Comparison of ENCODE assay signal across 23 mouse cellular contexts in genomic region chr1:182565351-182565835, GRCm38 (mm10). TPM values are rescaled to one million over a fixed set of nuclear protein-coding genes. Genes with fewer than 3 reads are reported as not detected.
DNase-seq lines count a peak whose midpoint lies in the region; ATAC-seq and TF ChIP-seq lines count a peak whose summit lies in the region.
"Had no signal": no experiment of that assay in that cellular context is flagged by ENCODE, and none has a peak within 500 bp of the region (broad histone marks: within the 10 kb centered on the region; RNA-seq: fewer than 3 reads in every experiment).

No protein-coding gene starts in this region.

- no peak overlapping the region for H3K9ac ChIP-seq in heart, embryonic 11.5 days (ENCODE audit: low read depth, low read length)
- H3K9ac ChIP-seq in neural tube, embryonic 15.5 days (replicated peaks), result no peak overlapping the region
- H3K9ac ChIP-seq: embryonic facial prominence, embryonic 12.5 days; forebrain, embryonic 12.5 days; heart, embryonic 13.5 days; hindbrain, embryonic 15.5 days had no signal

- DNase-seq in spleen, adult 2 months (ENCODE audit: low read depth in 1 of 2, low spot score in 2 of 2), result no peak
- DNase-seq in spleen, adult 18-20 months, result no peak
- peak; percentile 60 to 62 for DNase-seq in adrenal gland, postnatal 36 days
- no peak for DNase-seq in midbrain, embryonic 10.5 days (ENCODE audit: low spot score)
- DNase-seq: cerebellum, adult 2 months; cerebellum, postnatal 10 days; gastrocnemius, postnatal 10 days; heart, adult 2 months; heart, postnatal 36 days; kidney, adult 18-20 months had no signal

- TF ChIP-seq POLR2A in spleen, adult 2 months (IDR thresholded peaks at IDR 0.05; ENCODE audit: low read depth, low read length), result no peak
- TF ChIP-seq POLR2A in small intestine, adult 2 months (IDR thresholded peaks at IDR 0.05; ENCODE audit: low read depth, low read length), result no peak

- H3K27ac ChIP-seq in spleen, adult 2 months (ENCODE audit: insufficient read depth, low read length), result 0 out of 2 replicates have a peak overlapping the region, but pooled peaks have one; percentile 61
- H3K27ac ChIP-seq in small intestine, adult 2 months (ENCODE audit: insufficient read depth, low read depth, low read length), result peak overlapping the region; percentile 52; the same call in 1 of the 2 replicates
- H3K27ac ChIP-seq in heart, embryonic 11.5 days (ENCODE audit: low read depth, low read length), result no peak overlapping the region
- no peak overlapping the region for H3K27ac ChIP-seq in neural tube, embryonic 15.5 days (replicated peaks)
- H3K27ac ChIP-seq in midbrain, embryonic 10.5 days (replicated peaks), result no peak overlapping the region
- H3K27ac ChIP-seq: embryonic facial prominence, embryonic 12.5 days; forebrain, embryonic 12.5 days; heart, adult 2 months; heart, embryonic 13.5 days; hindbrain, embryonic 15.5 days had no signal

- ATAC-seq in heart, embryonic 11.5 days (replicated peaks; ENCODE audit: insufficient number of reproducible peaks, low FRiP score, low TSS enrichment), result no peak
- ATAC-seq in neural tube, embryonic 15.5 days (ENCODE audit: low FRiP score), result no peak
- ATAC-seq: forebrain, embryonic 16.5 days; Patski had no signal

- H3K4me2 ChIP-seq in heart, embryonic 11.5 days, result no peak overlapping the region
- H3K4me2 ChIP-seq in neural tube, embryonic 15.5 days, result no peak overlapping the region
- H3K4me2 ChIP-seq: embryonic facial prominence, embryonic 12.5 days; forebrain, embryonic 12.5 days; heart, embryonic 13.5 days; hindbrain, embryonic 15.5 days had no signal

- WGBS in spleen, adult 2 months, result 82% methylated on average over 6 of the region's 6 CpGs
- WGBS in small intestine, adult 2 months, result 80% methylated on average over 6 of the region's 6 CpGs
- WGBS in heart, embryonic 11.5 days (ENCODE audit: insufficient replicate concordance), result 78% methylated on average over 6 of the region's 6 CpGs
- WGBS in neural tube, embryonic 15.5 days, result 82% methylated on average over 6 of the region's 6 CpGs
- 93% methylated on average over 6 of the region's 6 CpGs for WGBS in midbrain, embryonic 10.5 days

- no peaks in the 10 kb centered on the region for H3K9me3 ChIP-seq in heart, embryonic 11.5 days (replicated peaks; ENCODE audit: control insufficient read depth, low read length)
- H3K9me3 ChIP-seq in neural tube, embryonic 15.5 days (replicated peaks), result no peaks in the 10 kb centered on the region
- H3K9me3 ChIP-seq in midbrain, embryonic 10.5 days (replicated peaks), result no peaks in the 10 kb centered on the region
- H3K9me3 ChIP-seq: embryonic facial prominence, embryonic 12.5 days; forebrain, embryonic 12.5 days; heart, embryonic 13.5 days; hindbrain, embryonic 15.5 days had no signal

- no peaks in the 10 kb centered on the region for H3K27me3 ChIP-seq in spleen, adult 2 months (ENCODE audit: control insufficient read depth, insufficient read depth, low read length)
- no peaks in the 10 kb centered on the region for H3K27me3 ChIP-seq in small intestine, adult 2 months (ENCODE audit: control insufficient read depth, insufficient read depth, low read length)
- no peaks in the 10 kb centered on the region; the same call in 1 of the 2 replicates for H3K27me3 ChIP-seq in heart, embryonic 11.5 days (ENCODE audit: control insufficient read depth, insufficient read depth, low read length)
- no peaks in the 10 kb centered on the region; the same call in 1 of the 2 replicates for H3K27me3 ChIP-seq in neural tube, embryonic 15.5 days (replicated peaks)
- H3K27me3 ChIP-seq in midbrain, embryonic 10.5 days (ENCODE audit: low read depth, poor library complexity, severe bottlenecking), result peaks cover 60% of the 10 kb centered on the region
- H3K27me3 ChIP-seq: CH12.LX; embryonic facial prominence, embryonic 12.5 days; heart, embryonic 13.5 days; Patski had no signal

- TF ChIP-seq CTCF in spleen, adult 2 months (IDR thresholded peaks at IDR 0.05; ENCODE audit: extremely low read depth, insufficient read depth, insufficient read length, insufficient replicate concordance), result no peak
- TF ChIP-seq CTCF in small intestine, adult 2 months (IDR thresholded peaks at IDR 0.05; ENCODE audit: extremely low read depth, insufficient read length, insufficient replicate concordance, low read depth, low read length), result no peak

- H3K36me3 ChIP-seq in spleen, adult 2 months (ENCODE audit: control insufficient read depth, insufficient read depth, low read length), result no peaks in the 10 kb centered on the region
- no peaks in the 10 kb centered on the region for H3K36me3 ChIP-seq in small intestine, adult 2 months (ENCODE audit: control insufficient read depth, insufficient read depth, low read length)
- no peaks in the 10 kb centered on the region for H3K36me3 ChIP-seq in heart, embryonic 11.5 days (ENCODE audit: control insufficient read depth, insufficient read depth, low read length)
- no peaks in the 10 kb centered on the region for H3K36me3 ChIP-seq in neural tube, embryonic 15.5 days
- no peaks in the 10 kb centered on the region for H3K36me3 ChIP-seq in midbrain, embryonic 10.5 days
- H3K36me3 ChIP-seq: embryonic facial prominence, embryonic 12.5 days; forebrain, embryonic 12.5 days; heart, embryonic 13.5 days; hindbrain, embryonic 15.5 days had no signal

- no peak overlapping the region for H3K4me3 ChIP-seq in spleen, adult 2 months (ENCODE audit: extremely low read depth, insufficient read depth, insufficient read length)
- peak overlapping the region; percentile 40; the same call in 1 of the 2 replicates for H3K4me3 ChIP-seq in small intestine, adult 2 months (ENCODE audit: low read depth, low read length)
- H3K4me3 ChIP-seq in heart, embryonic 11.5 days (ENCODE audit: low read depth, low read length), result no peak overlapping the region
- H3K4me3 ChIP-seq in neural tube, embryonic 15.5 days (replicated peaks), result no peak overlapping the region
- no peak overlapping the region for H3K4me3 ChIP-seq in midbrain, embryonic 10.5 days
- H3K4me3 ChIP-seq: embryonic facial prominence, embryonic 12.5 days; forebrain, embryonic 12.5 days; heart, adult 2 months; heart, embryonic 13.5 days; hindbrain, embryonic 15.5 days had no signal

- H3K4me1 ChIP-seq in spleen, adult 2 months (ENCODE audit: control insufficient read depth, insufficient read depth, insufficient read length), result no peaks in the 10 kb centered on the region
- peaks cover 16% of the 10 kb centered on the region; the same call in 1 of the 2 replicates for H3K4me1 ChIP-seq in small intestine, adult 2 months (ENCODE audit: control insufficient read depth, insufficient read depth, insufficient read length, low read length)
- no peaks in the 10 kb centered on the region for H3K4me1 ChIP-seq in heart, embryonic 11.5 days (ENCODE audit: control insufficient read depth, insufficient read depth, low read length)
- H3K4me1 ChIP-seq in neural tube, embryonic 15.5 days, result peaks cover 23% of the 10 kb centered on the region
- H3K4me1 ChIP-seq in midbrain, embryonic 10.5 days, result peaks cover 16% of the 10 kb centered on the region

RNA-seq across cellular contexts. Expression of gene Capn8, which starts 0.6 kb away (rescaled TPM):
- polyA plus RNA-seq in spleen, adult 2 months (2012; rRNA removed), result not detected in 2 replicates
- total RNA-seq in adrenal gland, postnatal 36 days (2021), result under 1 TPM in 1 of 2 experiments, not detected in 1; 0.13 TPM
- polyA plus RNA-seq in small intestine, adult 2 months (2012; rRNA removed), result 2.4 and 4.7 TPM in 2 replicates
- not detected in 2 replicates for polyA plus RNA-seq in heart, embryonic 11.5 days (2014; fragmentation: Nextera tagmentation; extraction: Ambion mirVana)
- polyA plus RNA-seq in neural tube, embryonic 15.5 days (2015; fragmentation: Nextera tagmentation; extraction: Ambion mirVana), result 0.08 and 0.28 TPM in 2 replicates
- polyA plus RNA-seq in midbrain, embryonic 10.5 days (2016; fragmentation: Nextera tagmentation; extraction: Ambion mirVana), result 0.05 and 0.09 TPM in 2 replicates
- total RNA-seq: CH12.LX; gastrocnemius, postnatal 10 days; gastrocnemius, postnatal 4 days; heart, adult 2 months; heart, postnatal 36 days had no signal
- polyA plus RNA-seq: heart, adult 2 months; heart, embryonic 13.5 days; heart, postnatal 0 days; hindbrain, embryonic 11.5 days; hindbrain, embryonic 15.5 days had no signal

RNA-seq across cellular contexts. Expression of gene Capn2, which starts 48.0 kb away (rescaled TPM):
- 11.7 and 14.0 TPM in 2 replicates for polyA plus RNA-seq in spleen, adult 2 months (2012; rRNA removed)
- 10 to 100 TPM; 67.0 to 88.1 TPM for total RNA-seq in adrenal gland, postnatal 36 days (2021)
- polyA plus RNA-seq in small intestine, adult 2 months (2012; rRNA removed), result 6.6 and 6.7 TPM in 2 replicates
- polyA plus RNA-seq in heart, embryonic 11.5 days (2014; fragmentation: Nextera tagmentation; extraction: Ambion mirVana), result 68.1 and 83.7 TPM in 2 replicates
- polyA plus RNA-seq in neural tube, embryonic 15.5 days (2015; fragmentation: Nextera tagmentation; extraction: Ambion mirVana), result 95.3 and 98.9 TPM in 2 replicates
- 83.2 and 93.6 TPM in 2 replicates for polyA plus RNA-seq in midbrain, embryonic 10.5 days (2016; fragmentation: Nextera tagmentation; extraction: Ambion mirVana)

Comparison
In these comparisons a context has a peak if more than half of its experiments do, and no peak if none do; other contexts are left out.
1. DNase-seq: peak in adrenal gland, postnatal 36 days (2 of 2); none in spleen, adult 2 months (0 of 2), spleen, adult 18-20 months (0 of 2) and midbrain, embryonic 10.5 days (single experiment).
2. H3K27ac ChIP-seq: peak in spleen, adult 2 months (single experiment) and small intestine, adult 2 months (single experiment); none in heart, embryonic 11.5 days (single experiment), neural tube, embryonic 15.5 days (single experiment) and midbrain, embryonic 10.5 days (single experiment).